Mouse (Mus musculus) naive thymus-derived CD4-positive, alpha-beta T cell, adult 2 months (primary cell): ENCODE data around the gene Ddx18.

Source experiments
- DNase-seq: peaks from one replicate; pipeline ENCODE4 v3.0.0-alpha.2; 2011; ENCODE audit warnings: low read depth

The Ddx18 gene

DNA sequence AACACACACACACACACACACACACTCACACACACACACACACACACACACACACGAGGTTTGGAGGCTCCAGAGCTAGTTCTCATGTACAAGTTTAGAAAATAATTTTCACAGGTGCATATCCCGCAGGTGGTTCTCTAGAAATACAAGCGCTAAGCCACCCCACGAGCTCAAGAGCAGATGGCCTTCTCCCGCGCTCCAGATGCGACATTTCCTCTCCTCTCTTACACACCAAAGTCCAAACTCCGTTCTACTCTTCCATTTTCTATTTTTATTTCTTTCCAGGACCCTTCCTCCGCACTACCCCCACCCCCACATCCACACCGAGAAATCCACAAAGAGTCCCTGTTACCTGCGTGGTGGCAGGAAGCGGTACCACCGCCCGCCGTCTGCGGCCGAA, 40.7 kb downstream of the Ddx18 start:
- no peak for DNase-seq

DNA sequence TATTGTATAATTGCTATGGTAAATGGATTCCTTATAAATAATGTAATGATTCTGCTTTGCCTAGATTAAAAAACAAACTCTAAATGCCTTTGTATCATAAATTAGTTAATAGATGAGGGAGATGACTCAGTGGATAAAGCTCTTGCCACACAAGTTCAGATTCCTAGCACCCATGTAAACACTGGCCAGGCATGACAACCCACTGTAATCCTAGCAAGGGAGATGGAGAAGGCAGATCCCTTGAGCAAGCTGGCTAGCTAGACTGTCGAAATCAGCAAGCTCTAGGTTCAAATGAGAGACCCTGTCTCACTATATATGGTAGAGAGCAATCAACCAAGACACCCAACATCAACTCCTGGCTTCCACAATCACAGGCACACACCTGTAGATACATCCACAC, 49.2 kb downstream of the Ddx18 start:
- no peak for DNase-seq

DNA sequence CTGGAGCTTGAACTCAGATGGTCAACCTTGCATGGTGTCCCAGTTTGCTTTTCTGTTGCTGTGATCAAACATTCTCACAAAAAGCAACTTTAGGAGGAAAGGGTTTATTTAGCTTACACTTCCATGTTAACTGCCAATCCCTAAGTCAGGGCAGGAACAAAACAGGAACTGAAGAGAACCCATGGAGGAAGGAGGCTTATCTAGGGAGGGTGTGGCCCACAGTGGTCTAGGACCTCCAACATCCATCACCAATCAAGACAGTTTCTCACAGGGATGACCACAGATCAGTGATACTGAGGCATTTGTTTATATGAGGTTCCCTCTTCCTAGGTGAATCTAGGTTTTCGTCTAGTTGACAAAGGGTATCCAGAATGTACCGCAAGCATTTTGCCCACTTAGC, 55.8 kb downstream of the Ddx18 start:
- no peak for DNase-seq

DNA sequence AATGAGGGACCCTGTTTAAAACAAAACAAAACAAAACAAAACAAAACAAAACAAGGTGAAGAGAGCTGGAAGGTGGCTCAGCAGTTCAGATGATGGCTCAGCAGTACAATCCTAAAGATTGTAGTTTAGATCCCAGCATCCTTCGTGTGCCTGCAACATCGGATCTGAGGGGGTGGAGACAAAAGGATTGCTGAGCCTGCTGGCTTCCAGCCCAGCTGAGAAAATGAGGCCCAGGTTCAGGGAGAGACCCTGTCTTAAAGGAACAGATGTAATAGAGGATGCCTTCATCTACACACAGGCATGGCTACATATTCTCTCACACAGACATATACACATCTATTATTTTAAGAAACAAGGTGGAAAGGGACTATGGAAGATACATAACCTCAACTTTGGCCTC, 56.6 kb downstream of the Ddx18 start:
- no peak for DNase-seq

DNA sequence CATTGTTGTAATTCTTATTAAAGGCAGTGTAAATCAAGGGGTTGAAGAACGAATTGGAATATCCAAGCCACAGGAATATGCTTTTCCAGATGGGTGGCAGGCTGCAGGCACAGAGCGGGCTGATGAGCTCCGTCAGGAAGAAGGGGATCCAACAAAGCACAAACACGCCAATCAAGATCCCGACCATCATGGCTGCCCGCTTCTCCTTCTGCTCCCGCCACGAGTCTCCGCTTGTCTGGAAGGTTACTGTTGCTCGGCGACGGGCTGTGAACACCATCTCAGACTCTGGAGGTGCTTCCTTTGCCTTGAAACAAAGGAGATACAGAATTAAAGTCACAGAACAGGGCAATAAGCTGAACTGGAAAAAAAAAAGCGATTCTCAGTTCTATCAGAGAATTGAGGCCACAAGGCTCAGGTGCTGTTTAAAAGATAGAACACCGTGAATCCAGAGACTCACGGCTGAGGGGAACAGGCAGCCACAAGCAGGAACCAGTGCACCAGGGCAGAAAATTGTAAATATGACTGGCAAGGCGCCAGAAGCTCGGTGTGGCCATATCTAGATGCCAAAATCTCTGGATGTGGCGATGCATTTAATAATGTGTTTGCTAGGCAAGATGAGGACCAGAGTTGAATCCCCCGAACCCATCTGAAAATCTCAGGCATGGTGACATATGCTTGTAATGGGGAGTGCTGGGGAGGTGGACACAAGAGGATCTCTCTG, 57.2 kb downstream of the Ddx18 start:
- no peak for DNase-seq

DNA sequence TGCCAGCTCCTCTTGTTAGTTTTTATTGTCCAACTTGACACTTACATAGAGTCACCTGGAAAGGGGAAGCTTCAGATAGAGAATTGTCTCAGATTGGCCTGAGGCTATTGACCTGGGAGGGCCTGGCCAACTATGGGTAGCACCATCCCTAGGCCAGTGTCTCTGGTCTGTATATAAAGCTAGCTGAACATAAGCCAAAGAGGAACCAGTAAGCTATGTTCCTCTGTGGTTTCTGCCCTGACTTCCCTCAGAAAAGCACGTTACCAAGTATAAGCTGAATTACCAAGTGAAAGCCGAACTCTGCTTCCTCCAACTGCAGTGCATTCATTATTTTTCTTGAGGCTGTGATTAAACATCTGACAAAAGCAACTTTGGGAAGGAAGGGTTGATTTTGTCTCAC, 59.1 kb downstream of the Ddx18 start:
- DNase-seq, result no peak
